Mouse (Mus musculus) liver, embryonic 14.5 days (tissue): ENCODE data around the gene Dnajb5. TPM values are rescaled to one million over a fixed set of nuclear protein-coding genes. Genes with fewer than 3 reads are reported as not detected.

Experiments used
- ATAC-seq: fragments of 200-750 bp; cut with Nextera tagmentation; 2 replicates; pipeline ENCODE4 v1.8.0; 2017; ENCODE audit warnings: moderate number of reproducible peaks, mild to moderate bottlenecking, moderate library complexity; ENCODE audit not compliant: insufficient read depth
- DNase-seq, 3 experiments: peaks; one replicate each; pipeline ENCODE4 v3.0.0-alpha.2; 2012 to 2013; ENCODE audit warnings: low read depth in 3 of 3, low spot score in 3 of 3
- H3K27ac ChIP-seq: fragments of 300-500 bp; sonication (generic); 2 replicates; pipeline ENCODE4 v1.5.1; 2014; ENCODE audit warnings: moderate library complexity, mild to moderate bottlenecking, control low read depth, inconsistent platforms
- H3K27me3 ChIP-seq: fragments of 300-500 bp; sonication (generic); 2 replicates; pipeline ENCODE4 v1.6.1; 2014; ENCODE audit warnings: mild to moderate bottlenecking, low read length, moderate library complexity; ENCODE audit not compliant: control insufficient read depth, insufficient read depth
- H3K36me3 ChIP-seq: fragments of 300-500 bp; sonication (generic); replicated peaks from 2 replicates; pipeline ENCODE4 v1.6.1; 2014; ENCODE audit warnings: low read depth; ENCODE audit not compliant: control insufficient read depth, insufficient read depth
- H3K4me1 ChIP-seq, 2 experiments: fragments of 200-500 bp in 1 of 2; fragments of 300-500 bp in 1 of 2; sonication (generic) in 1 of 2; replicated peaks; 2 replicates each; pipeline ENCODE4 v1.6.1; 2012 to 2014; ENCODE audit warnings: antibody characterized with exemption in 1 of 2, inconsistent platforms in 1 of 2, low read length in 1 of 2; ENCODE audit not compliant: control insufficient read depth in 2 of 2, insufficient read depth in 2 of 2
- H3K4me2 ChIP-seq: fragments of 300-500 bp; sonication (generic); 2 replicates; pipeline ENCODE4 v1.6.1; 2014; ENCODE audit warnings: low read depth, mild to moderate bottlenecking, control low read depth, moderate library complexity
- H3K4me3 ChIP-seq, 2 experiments: fragments of 200-500 bp in 1 of 2; fragments of 300-500 bp in 1 of 2; sonication (generic) in 1 of 2; 2 replicates each; pipeline ENCODE4 v1.5.1; 2012 to 2014; ENCODE audit warnings: low read depth in 2 of 2, low read length in 2 of 2, mild to moderate bottlenecking in 2 of 2, control low read depth in 1 of 2, inconsistent platforms in 1 of 2, moderate library complexity in 1 of 2; ENCODE audit not compliant: insufficient read depth in 1 of 2
- H3K9ac ChIP-seq: fragments of 300-500 bp; sonication (generic); replicated peaks from 2 replicates; pipeline ENCODE4 v1.6.1; 2014; ENCODE audit warnings: mild to moderate bottlenecking, control low read depth, moderate library complexity
- H3K9me3 ChIP-seq: fragments of 300-500 bp; sonication (generic); 2 replicates; pipeline ENCODE4 v1.6.1; 2016; ENCODE audit warnings: low read length, mixed read lengths; ENCODE audit not compliant: control insufficient read depth
- CTCF ChIP-seq: IDR thresholded peaks from 2 replicates; pipeline ENCODE4 v1.5.1; 2016; ENCODE audit warnings: antibody characterized with exemption, low read depth, control low read depth
- EP300 ChIP-seq: IDR thresholded peaks from 2 replicates; pipeline ENCODE4 v1.6.1; 2016; ENCODE audit warnings: antibody characterized with exemption, low read depth
- WGBS: fragments of 180-500 bp; shearing (Covaris S2); extraction: QIAGEN DNeasy Blood & Tissue Kit; methylation state at CpG from one replicate; pipeline ENCODE4 v1.1.7; 2014; ENCODE audit not compliant: insufficient replicate concordance; 5-methylcytosine and 5-hydroxymethylcytosine counted together
- polyA plus RNA-seq, 2 experiments: library from polyadenylated mRNA; depleted of rRNA in 1 of 2; stranded (reverse) in 1 of 2; unstranded in 1 of 2; fragments of >200 nt; fragmentation: Nextera tagmentation in 1 of 2; extraction: Ambion mirVana in 1 of 2; gene quantifications; 2 replicates each; pipeline versions ENCODE4 v1.2.1 to v1.2.3; 2012 to 2014

Dnajb5 gene
- polyA plus RNA-seq, 2 experiments: 0.43 to 0.90 TPM

DNA sequence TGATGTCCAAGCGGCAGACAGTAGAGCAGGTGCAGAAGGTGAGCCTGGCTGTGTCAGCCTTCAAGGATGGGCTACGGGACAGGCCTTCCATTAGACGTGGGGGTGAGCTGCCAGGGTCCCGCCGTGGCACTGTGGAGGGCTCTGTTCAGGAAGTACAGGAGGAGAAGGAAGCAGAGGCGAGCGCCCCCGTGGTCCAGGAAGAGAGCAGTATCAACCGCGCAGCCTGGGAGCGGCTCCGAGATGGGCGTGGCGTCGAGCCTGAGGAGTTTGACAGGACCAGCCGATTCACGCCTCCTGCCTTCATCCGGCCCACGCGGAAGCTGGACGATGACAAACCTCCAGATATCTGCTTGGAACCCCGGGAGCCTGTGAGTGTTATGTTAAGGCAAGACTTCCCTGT lies 16.0 kb upstream of the Dnajb5 start:
- no peaks in the 10 kb centered on the region for H3K9me3 ChIP-seq
- DNase-seq (peak in 1 of 3 experiments; percentile 12), ATAC-seq (no peak)
- H3K9ac ChIP-seq: no peak overlapping the region
- no peaks in the 10 kb centered on the region for H3K36me3 ChIP-seq
- no peaks in the 10 kb centered on the region for H3K4me1 ChIP-seq
- H3K4me3 ChIP-seq: no peak overlapping the region
- TF ChIP-seq CTCF (0 out of 2 replicates have a peak, but pooled peaks have one; percentile 24), EP300 (no peak)
- no peaks in the 10 kb centered on the region; the same call in 1 of the 2 replicates for H3K27me3 ChIP-seq
- H3K4me2 ChIP-seq: no peak overlapping the region
- 4% methylated on average over 22 of the region's 22 CpGs for WGBS
- no peak overlapping the region for H3K27ac ChIP-seq

DNA sequence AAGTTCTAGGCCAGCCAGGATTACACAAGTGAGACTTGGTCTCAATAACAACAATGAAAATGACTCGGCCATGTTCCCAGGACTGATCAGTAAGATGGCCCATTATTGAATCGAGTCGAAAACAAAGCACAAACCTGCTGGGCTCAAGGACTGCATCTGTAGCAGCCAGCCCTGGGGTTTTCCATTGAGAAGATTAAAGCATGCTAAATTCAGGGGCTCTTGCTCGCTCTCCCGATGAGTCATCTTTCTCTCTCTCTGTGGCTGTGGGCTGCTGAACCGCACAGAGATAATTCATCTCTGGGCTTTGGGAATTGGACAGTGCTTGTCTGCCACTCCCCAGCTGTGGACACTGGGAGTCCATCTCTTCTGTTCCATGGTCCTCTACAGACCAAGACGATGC lies 8.2 kb upstream of the Dnajb5 start:
- no peak overlapping the region for H3K9ac ChIP-seq
- H3K4me3 ChIP-seq: no peak overlapping the region
- DNase-seq: no peak
- 58% methylated on average over 7 of the region's 7 CpGs for WGBS
- peaks cover 5% of the 10 kb centered on the region for H3K27me3 ChIP-seq
- ATAC-seq: no peak
- H3K9me3 ChIP-seq: no peaks in the 10 kb centered on the region
- H3K36me3 ChIP-seq: no peaks in the 10 kb centered on the region
- no peak overlapping the region for H3K27ac ChIP-seq
- TF ChIP-seq CTCF (no peak), EP300 (no peak)
- no peak overlapping the region for H3K4me2 ChIP-seq
- H3K4me1 ChIP-seq: no peaks in the 10 kb centered on the region

DNA sequence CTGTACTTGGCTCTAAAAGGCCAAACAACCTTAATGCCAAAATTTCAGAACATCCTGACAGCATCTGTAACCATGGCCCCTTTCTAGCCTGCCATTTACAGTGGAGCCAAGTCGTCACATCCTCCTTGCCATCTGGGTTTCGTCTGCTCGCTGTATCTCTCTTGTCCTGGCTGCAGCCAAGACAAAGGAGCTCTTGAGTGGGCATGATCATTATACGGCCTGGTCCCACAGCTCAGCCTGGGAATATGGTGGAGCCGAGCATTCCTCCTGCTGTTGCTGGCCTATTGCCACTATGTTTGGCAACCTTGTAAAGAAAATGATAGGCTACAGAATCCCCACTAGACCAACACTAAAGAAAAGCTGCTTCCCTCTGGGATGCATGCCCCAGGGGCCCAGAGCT lies 6.3 kb upstream of the Dnajb5 start:
- no peaks in the 10 kb centered on the region for H3K4me1 ChIP-seq
- no peaks in the 10 kb centered on the region for H3K36me3 ChIP-seq
- no peak overlapping the region for H3K27ac ChIP-seq
- 63% methylated on average over 5 of the region's 5 CpGs for WGBS
- H3K9me3 ChIP-seq: no peaks in the 10 kb centered on the region
- H3K4me3 ChIP-seq: no peak overlapping the region
- H3K9ac ChIP-seq: no peak overlapping the region
- no peak for DNase-seq
- H3K4me2 ChIP-seq: no peak overlapping the region
- peaks cover 17% of the 10 kb centered on the region for H3K27me3 ChIP-seq
- no peak for ATAC-seq
- TF ChIP-seq CTCF (no peak), EP300 (no peak)

DNA sequence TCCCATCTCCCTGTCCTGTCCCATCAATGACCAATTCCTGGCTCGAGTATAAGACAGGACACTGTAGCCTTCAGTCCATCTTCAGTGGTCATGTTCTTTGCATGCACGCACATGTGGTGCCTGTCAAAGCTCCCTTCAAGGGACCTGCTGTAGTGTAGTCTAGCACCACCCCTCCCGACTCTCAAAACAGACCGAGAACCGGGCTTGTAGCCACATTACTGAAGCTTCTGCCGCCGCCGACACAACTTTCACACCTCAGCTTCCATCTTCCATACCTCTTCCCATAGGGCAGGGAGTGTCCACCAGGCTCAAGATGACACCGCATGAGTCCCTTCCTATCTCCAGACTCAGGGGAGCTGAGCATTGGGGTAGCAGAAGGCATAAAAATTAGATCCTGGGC lies 5.4 kb upstream of the Dnajb5 start:
- H3K27me3 ChIP-seq: peaks cover 22% of the 10 kb centered on the region
- no peak overlapping the region for H3K27ac ChIP-seq
- no peaks in the 10 kb centered on the region for H3K9me3 ChIP-seq
- TF ChIP-seq EP300: no peak
- TF ChIP-seq CTCF: no peak
- no peaks in the 10 kb centered on the region for H3K36me3 ChIP-seq
- ATAC-seq (no peak), DNase-seq (no peak)
- no peak overlapping the region for H3K4me2 ChIP-seq
- H3K9ac ChIP-seq: no peak overlapping the region
- H3K4me1 ChIP-seq: peaks cover 0 to 2% of the 10 kb centered on the region in 2 experiments; a peak in 1 of 4 replicates
- no peak overlapping the region for H3K4me3 ChIP-seq
- 66% methylated on average over 9 of the region's 9 CpGs for WGBS

DNA sequence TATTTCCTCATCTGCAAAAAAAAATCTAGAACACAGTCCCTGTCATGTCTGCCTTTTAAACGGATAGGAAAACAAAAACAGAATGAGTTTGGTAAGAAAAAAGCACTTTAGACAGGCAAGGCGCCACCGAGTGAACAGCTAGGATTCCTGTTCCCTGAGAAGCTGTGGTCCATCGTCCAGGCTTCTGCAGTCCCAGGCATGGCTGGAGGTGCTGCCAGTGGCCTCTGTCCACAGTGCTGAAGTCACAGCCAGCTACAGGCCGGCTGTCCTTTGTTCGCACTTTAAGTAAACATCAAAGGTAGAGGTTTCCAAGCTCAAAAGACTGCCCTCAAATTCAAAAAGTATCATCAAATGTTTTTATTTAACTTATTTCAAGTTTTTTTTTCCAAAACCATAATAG lies 4.6 kb upstream of the Dnajb5 start:
- H3K4me2 ChIP-seq: no peak overlapping the region
- ATAC-seq: no peak
- H3K4me1 ChIP-seq: peaks cover 0 to 2% of the 10 kb centered on the region in 2 experiments; a peak in 1 of 4 replicates
- no peaks in the 10 kb centered on the region for H3K9me3 ChIP-seq
- no peak for TF ChIP-seq CTCF
- TF ChIP-seq EP300: no peak
- H3K27ac ChIP-seq: no peak overlapping the region
- no peak for DNase-seq
- H3K36me3 ChIP-seq: no peaks in the 10 kb centered on the region
- no peak overlapping the region for H3K9ac ChIP-seq
- peaks cover 28% of the 10 kb centered on the region for H3K27me3 ChIP-seq
- 12% methylated on average over 6 of the region's 6 CpGs for WGBS
- H3K4me3 ChIP-seq: no peak overlapping the region
